Mouse (Mus musculus) thymus, adult 18-20 months (tissue): Measurements from ENCODE around the gene Armc6.
"Not testable (repeated sequence)": the region's sequence is repeated elsewhere in the genome, so short reads cannot be mapped to it uniquely, and the experiment has no call there.

ENCODE experiments used
- DNase-seq, 2 experiments: peaks; one replicate each; pipeline ENCODE4 v3.0.0; 2022; ENCODE audit warnings: mixed read lengths in 2 of 2

Armc6 gene

DNA sequence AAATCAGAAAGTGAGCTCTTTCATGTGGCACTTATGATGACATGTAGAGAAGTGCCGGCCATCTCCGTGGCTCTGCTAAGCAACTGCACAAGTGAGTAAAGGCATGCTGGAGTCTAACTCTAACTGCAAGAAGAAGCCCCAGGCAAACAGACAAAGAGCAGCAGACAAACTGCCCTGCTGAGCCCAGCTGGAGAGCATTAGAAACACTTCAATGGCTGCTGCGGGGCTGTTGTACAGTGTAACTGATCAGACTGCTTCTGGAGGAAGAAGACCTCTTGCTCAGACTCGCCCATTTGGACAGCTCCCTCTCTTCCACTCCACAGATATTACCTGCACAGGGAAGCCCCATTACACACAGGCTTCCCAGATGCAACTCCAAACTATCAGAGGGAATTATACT is 6.3 kb downstream of the Armc6 start:
- no peak for DNase-seq

DNA sequence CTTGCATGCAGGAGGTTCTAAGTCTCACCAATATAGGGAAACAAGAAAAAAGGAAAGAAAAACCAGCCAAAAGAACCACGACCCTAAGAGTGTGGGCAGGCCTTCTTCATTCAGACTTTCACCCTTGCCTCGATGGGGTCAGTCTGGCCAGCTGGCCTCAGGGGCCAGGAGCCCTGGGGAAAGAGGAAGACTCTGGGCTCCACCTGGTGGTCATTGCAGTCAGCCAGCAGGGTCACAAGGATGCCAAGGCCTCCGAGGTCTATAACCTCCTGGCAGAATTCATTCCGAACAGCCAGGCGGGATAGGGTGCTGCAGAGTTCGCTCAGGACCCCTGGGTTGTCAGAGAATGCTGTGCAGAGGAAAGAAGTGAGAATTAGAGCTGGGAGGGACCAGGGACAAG is 10.9 kb downstream of the Armc6 start:
- DNase-seq, result no peak

DNA sequence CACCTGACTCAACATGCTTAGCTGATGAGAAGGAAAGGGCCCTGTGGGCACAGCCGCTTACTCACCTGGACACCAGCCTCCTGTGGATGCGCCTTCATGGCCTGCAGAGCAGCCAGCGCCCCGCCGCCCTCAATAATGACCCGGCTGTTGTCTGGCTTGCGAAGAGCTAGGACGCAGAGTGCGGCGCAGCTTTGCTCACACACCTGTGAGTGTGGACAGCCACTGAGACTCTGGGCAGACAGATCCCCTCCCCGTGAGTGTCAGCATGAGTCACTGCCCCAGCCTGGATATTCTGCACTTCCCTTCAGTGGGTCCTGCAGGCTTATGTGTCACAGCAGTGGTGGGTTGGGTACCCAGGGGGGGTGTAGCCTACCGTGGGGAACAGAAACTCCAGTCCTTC is 12.2 kb downstream of the Armc6 start:
- no peak for DNase-seq

DNA sequence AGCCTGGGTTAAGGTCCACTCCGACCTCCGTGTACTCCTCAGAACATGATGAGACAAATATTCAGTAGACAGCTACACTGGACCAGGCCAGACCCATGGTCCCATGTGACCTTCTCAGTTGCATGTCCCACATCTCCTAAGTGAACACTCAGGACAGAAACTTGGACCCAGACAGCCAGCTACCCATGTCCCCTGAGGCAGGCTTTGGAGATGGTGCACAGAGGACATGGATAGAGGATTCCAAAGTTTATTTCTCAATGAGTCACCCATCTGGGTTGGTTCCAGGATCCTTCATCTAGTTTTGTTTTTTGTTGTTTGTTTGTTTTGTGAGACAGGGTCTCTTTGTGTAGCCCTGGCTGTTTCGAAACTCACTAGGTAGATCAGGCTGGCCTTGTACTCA is 13.4 kb downstream of the Armc6 start:
- no peak for DNase-seq

DNA sequence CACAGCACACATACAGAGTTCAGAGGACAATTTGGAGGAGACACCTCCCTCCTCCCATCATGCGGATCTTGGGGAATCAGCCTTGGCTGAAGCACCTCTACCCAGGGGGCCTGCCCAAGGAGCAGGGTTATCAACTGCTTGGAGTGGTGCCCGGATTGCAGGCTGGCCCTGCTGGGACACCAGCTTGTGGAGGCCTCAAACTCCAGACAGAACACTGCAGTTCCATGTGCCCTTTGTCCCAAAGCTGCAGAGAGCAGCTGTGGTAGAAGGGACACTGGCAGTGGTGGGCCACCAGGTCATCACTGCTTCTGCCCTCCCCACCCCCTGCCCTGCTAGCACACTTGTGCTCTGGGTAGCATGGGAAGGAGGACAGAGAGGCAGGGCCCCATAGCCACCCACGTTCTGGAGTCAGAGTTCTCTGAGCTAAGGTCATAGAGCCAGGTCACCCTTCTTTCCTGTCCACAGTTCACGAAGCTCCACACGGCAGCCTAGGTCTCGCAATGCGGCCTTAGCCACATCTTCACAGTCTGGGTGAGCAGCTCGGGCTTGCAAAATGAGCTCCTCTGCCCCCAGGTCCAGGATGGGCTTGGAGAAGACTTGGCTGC is 13.9 kb downstream of the Armc6 start:
- DNase-seq, result no peak

DNA sequence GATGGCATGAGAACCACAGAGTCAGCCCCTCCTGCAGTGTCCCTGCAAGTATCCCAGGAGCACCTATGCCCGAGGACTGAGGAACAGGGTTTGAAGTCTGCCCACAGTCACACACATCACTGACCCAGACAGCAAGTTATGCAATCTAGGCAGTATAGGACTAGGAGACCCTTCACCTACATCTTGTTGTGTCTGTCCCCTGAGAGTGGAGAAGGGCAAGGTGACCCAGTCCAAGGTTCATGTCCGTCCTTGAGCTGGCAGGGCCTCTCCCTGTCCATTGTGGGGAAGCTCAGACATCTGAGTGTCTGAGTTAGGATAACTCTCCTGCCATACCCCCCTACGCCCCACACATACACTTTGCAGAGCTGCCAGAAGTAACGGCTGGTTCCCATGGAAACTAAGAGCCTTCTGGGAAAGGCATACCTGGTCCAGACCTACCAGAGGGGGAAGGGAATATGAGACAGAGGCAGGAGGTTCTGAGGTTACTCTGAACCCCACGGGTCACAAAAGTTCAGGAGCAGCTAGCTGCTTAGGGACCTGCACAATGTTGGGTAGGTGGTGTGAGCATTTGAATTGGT is 15.1 kb downstream of the Armc6 start:
- no peak for DNase-seq

DNA sequence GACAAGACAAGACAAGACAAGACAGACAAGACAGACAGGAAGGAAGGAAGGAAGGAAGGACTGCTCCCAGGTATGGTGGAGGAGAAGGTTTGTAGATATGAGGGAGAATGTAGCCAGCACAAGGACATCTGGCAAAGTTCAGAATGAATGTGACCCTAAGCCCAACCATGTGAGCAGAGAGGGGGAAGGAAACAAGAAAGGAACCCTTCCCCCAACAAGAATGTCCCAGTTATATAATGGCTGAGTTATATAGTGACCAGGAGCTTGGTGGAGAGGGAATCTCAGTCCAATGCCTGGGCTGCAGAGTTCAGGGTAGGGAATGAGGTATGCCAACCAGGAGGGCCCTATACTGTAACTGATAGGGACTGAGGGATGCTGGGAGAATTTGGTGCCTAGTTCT is 16.8 kb downstream of the Armc6 start:
- no peak for DNase-seq

DNA sequence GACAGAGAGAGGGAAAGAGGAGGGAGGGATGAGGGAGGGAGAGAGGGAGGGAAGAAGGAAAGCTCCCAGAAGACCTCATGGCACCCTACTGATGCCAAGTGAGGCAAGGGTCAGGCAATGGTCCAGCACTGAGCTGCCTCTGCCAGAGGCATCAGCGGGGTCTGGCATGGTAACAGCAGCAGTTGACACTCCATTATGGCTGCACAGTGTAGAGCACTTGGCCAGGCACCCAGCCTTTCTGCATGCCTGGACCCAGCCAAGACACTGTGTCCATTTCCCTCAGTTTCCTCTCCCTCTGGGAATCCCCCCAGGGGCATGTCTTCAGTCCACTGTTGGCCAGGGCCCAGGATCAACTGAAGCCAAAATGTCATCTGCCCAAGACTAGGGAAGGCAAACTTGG is 17.7 kb downstream of the Armc6 start:
- DNase-seq, result no peak

DNA sequence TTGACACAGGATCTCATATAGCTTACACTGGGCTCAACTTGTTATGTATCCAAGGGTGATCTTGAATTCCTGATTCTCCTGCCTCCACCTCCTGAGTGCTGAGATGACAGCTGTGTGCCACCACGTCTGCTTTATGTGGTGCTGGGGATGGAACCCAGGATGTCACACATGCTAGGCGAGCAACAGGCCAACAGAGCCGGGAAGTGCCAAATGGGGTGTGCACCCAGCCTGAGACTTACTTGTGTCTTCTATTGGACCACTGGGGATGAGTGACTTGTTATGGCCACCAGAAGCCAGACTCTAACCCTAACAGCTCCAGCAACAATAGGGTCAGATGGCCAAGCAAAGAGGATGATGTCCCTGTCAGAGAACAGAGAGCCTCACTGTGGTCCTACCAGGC is 18.1 kb downstream of the Armc6 start:
- DNase-seq, result not testable (repeated sequence)

DNA sequence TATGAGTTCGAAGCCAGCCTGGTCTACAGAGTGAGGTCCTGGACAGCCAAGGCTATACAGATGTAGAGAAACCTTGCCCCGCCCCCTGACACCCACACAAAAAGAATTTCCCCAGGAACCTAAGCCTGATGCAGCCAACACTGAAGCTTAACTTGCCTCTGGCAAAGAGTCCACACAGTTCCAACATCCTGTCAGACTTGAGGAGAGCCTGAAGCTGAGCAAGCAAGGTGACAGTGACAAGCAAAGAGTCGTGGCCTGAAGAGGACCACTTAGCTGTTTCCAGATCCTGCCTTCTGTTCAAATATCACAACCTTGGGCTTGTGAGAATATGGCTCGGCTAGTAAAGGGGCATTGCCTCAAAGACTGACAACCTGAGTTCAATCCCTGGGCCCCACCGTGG is 19.2 kb downstream of the Armc6 start:
- no peak for DNase-seq

DNA sequence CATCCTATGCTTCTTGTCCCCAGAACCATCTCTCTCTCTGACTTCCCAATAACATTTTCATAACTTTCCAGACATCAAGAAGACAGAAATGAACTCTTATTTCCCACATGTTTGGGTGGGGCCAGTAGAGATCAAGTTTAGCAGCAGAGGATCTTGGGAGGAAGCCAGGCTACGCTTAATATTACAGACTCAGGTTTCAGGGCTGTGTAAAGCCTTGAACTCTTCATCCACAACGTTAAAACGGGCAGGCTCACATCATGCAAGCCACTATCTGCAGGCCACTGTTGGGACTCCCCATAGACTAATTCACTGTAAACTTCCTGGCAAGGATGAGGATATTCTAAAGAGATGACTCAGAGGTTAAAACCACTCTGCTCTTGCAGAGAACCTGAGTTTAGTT is 19.9 kb downstream of the Armc6 start:
- no peak for DNase-seq

DNA sequence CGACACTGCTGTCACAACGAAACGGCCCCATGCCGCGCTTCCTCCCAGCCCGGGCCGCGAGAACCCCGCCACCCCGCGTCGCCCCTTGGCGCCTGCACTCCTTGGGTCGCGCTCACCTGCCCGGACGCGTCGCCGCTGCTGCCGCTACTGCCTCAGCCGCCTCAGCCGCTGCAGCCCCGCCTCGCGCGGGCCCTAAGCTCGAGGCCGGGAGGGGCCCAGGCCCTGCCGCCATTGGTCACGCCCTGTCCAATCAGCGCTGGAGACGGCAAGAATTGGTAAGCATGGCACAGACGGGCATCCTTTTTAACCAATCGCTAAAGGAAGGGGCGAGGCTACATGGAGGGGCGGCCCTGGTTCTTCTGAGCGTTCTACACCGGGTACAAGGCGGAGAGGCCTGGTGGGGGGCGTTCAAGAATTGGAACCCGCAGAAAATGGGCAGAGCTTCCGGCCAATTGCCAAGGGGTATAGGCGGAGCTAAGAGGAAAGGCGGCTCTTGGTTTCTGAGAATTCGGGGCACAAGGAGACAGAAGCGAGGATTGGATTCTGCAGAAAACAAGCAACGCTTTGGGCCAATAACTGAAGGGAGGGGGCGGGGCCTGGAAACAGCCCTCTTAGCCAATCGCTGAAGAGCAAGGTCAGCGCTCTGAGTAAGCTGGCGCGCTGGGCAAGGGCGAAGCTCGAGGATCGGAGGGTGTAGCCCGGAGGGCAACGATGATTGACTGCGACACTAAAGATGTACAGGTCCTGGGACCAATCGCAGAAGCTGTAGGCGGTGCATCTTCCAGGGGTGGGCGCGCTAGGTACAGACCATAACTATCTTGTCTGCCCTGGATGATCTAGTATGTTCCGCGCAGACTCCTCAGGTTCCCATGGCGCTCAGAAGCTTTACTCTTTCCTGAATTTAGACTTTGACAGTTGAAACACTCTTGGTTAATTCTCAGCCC is 21.9 kb downstream of the Armc6 start, which contains the start of gene Slc25a42:
Slc25a42 (minus strand) TSS at position 194 of the 944 bp plus-strand sequence.
- DNase-seq, result peak; percentile 97 to 99

DNA sequence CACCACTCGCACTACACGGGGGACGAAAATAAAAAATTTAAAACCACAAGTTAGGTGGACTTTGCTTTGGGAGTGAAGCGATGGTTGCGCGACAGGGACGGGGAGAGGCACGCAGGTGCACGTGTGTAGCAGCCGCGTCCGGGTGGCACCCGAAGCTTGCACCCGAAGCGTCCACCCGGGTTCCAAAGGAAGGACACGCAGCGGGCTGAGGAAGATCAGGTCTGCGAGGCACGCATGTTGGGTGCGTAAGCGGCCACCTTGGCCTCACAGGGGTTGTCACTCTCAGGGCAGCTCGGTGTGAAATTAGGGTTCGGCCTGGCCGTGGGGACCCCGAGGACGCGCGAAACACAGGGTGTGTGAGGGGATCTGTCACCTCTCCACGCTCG is 22.5 kb downstream of the Armc6 start:
- no peak for DNase-seq

DNA sequence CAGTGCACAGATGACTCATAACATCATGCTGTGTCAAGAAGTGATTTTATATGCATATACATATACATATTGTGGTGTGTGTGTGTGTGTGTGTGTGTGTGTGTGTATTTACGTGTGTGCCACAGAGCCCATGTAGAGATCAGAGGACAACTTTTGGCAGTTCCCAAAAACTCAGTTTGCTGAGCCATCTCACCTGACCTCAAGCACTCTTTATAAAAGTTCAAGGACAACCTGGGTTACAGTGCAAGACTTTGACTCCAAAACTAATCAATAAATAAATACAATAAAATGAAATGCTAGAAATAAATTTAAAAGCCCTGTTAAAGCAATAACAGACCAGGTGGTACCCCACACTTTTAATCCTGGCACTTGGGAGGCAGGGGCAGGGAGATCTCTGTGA is 23.0 kb downstream of the Armc6 start:
- DNase-seq, result no peak

DNA sequence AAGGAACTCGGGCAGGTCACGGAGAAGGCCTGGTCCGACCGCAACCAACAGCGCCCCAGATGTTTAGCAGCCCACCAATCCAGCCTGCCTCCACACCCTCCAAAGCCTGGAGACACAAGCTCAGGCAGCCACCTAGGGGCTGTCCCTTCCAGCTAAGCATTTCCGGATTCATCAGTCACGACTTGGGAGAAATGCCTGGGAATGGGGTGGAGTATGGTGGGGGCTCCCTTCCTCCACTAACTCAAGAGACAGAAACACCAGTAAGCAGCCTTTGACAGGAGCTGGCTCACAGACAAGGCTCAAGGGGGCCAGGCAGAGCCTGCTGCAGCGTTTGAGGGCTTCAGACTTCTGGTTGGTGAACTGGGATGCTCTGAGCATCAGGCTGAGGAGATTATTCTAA is 23.7 kb downstream of the Armc6 start:
- DNase-seq, result no peak

DNA sequence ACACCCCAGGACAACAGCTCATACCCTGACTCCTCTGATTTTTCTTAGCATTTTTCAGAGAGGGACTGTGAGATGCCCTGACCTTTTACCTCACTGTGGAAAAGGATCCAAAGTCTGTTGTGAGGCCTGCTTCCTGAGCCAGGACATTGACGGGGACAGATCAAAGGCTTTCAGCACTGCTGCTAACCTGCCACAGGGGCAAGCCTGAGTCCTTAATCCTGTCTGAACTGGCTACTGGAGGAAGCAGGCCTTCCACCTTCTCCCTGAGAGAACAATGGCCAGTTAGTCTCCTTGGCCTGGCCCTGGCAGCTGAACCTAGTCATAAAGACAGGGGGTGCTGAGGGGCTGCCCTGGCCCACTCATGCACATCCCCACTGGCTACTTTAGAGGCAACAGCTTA is 26.1 kb downstream of the Armc6 start:
- DNase-seq, result no peak

DNA sequence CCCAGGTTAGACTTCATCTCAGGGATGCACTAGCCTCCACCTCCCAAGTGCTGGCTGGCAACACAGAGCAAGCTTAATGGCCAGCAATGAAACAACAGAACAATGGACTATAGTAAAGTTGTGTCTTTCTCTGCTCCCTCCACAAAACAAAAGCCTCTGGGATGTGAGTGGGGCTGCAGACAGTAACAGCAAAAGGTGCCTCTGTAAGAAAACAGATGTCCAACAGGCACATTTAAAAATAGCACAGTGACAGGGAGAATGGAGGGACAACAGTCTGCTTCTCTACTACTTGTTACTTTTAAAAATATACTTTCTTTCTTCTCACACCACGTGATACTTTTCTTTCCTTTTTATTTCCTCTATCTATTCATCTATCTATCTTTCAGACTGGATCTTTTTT is 29.5 kb downstream of the Armc6 start:
- no peak for DNase-seq

DNA sequence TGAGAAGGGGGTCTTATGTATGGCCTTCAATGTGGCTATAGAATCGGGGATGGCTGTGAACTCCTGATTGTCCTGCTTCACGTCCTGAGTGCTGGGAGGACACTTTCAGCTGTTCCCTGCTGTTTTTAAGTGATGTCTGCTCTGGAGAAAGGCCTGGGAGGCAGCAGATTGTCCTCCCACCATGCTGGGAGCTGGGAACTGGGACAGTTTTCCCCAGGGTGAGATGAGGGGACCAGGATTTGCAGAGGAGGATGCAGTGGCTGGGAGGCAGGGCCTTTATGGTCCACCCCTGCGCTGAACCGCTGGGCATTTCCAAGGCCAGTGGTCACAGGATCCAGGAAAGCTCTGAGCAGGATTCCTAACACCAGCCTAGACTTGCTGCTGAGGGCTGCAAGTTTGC is 31.2 kb downstream of the Armc6 start:
- no peak for DNase-seq

DNA sequence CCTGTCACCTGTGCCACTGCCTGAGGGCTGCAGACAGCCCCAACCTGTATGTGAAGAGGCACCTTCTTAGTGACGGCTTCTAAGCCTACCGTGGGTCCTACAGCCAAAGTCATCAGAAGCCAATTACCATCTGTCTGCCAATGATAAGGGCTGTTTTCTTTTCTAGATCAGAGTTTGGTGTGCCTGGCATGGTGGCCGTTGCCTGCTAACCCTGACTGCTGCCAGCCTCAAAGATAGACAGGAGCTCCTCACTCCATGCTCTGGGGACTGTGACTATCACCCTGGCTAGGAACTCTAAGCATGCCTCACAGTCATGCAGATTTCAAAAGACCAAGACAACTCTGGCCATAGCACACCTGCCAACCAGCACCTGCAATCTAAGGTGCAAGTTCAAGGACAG is 32.8 kb downstream of the Armc6 start:
- no peak for DNase-seq

DNA sequence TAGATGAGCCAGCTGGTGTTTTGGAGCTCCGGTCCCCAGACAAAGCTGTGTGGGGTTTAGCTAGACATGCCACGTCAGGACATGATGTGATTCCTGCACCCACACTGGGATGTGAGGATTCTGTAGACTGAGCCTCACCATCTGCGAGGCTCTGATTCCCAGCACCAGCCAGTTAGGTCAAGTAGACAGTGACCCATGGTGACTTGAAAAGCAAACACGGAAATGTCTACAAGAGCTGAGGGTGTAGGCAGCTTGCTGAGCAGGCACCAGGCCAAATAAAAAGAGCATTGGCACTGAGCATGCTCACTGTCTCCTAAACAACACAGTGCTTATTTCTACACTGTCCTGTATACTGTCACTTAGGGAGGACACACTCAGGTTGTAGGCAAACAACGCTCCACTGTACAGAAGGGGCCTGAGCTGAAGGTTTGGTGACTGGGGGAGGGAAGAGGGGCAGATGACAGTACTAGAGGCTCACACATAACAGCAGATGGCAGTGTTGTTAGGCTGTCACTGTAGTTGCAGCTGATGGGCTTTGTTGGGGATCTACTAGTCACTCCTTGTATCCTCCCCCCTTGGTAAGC is 34.1 kb downstream of the Armc6 start:
- no peak for DNase-seq

DNA sequence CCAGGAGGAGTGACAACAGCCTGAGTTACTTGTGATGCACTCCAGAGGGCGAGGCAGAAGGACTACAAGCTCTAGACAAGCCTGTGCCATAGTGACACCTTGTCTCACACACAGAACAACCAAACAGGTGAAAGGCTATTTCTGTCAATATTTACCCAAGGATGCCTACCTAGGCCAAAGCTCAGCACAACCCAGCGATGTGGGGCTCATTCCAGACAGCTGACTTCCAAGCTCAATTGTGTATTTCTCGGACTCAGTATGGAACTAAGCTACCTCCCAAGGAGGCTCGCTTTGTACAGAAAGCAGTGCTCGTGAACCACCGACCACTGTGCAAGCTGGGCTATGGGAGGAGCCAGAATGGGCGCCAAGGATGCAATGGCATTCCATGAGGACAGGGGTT is 36.7 kb downstream of the Armc6 start:
- DNase-seq, result no peak

DNA sequence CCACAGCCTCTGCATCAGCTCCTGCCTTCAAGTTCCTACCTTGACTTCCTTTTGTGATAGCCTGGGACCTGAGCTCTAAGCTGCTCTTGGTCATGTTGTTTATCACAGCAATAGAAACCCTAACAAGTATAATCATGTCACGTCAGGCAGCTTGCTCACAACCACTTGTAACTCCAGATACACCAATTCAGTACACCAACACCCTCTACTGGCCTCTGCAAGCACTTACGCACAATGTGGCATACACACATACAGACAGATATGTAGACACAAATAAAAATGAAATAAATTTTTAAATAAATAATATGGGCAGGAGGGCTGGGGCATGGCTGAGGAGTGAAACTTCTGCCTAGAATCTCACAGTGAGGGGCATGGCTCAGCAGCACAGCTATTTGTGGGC is 38.5 kb downstream of the Armc6 start:
- DNase-seq, result no peak

DNA sequence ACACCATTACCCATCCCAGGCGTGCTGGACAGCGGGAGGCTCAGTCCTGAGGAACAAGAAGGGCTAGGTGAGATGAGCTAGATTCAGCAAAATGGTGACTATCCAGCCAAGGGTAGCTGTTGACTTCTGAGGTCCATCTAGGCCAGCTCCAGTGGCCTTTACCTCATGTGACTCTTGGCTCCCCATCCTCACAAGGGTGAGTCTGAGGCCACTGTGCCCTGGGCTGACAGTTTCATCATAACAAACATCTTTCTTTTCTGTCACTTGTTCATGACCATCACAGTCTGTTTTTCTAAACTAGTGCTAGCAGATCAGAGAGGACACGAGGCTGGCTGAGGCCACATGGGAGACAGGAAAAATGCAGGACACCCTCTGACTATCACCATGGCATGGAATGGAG is 40.1 kb downstream of the Armc6 start:
- no peak for DNase-seq

DNA sequence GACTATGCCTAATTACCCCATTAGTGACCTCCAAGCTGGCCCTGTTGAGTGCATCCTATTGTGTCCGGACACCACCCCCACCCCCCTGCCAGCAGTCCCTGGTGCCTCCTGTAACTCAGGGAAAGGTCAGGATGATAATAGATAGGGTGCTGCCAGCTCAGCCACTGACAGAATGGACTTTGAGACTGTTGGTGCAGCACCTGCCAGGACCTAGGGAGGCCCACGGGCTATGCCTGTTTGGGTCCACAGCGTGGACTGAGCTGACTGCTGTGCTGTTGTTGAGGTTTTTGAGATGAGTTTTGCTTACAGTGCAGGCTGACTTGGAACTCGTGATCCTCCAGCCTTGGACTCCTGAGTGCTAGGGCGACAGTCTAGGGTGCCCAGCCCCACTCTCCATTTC is 41.0 kb downstream of the Armc6 start:
- DNase-seq, result no peak
